In genomic region chr12:110235908-110236307, GRCm38 (mm10) we compare ENCODE assay signal across 25 mouse cellular contexts. TPM values are rescaled to one million over a fixed set of nuclear protein-coding genes. Genes with fewer than 3 reads are reported as not detected.
DNase-seq lines count a peak whose midpoint lies in the region; ATAC-seq and TF ChIP-seq lines count a peak whose summit lies in the region.
"Had no signal": no experiment of that assay in that cellular context is flagged by ENCODE, and none has a peak within 500 bp of the region (broad histone marks: within the 10 kb centered on the region; RNA-seq: fewer than 3 reads in every experiment).

No protein-coding gene starts in this region.

- peak; percentile 75 for DNase-seq in kidney, adult 2 months
- no peak for DNase-seq in kidney, adult 18-20 months
- DNase-seq in kidney, adult 9 months: peak; percentile 64
- no peak for DNase-seq in kidney, postnatal 0 days (ENCODE audit: low spot score)
- DNase-seq in kidney, postnatal 25 days: peak; percentile 48 to 71
- no peak for DNase-seq in neural tube, embryonic 10.5 days (ENCODE audit: extremely low spot score, low spot score)
- no peak for DNase-seq in cerebellum, postnatal 14 days
- DNase-seq: adrenal gland, adult 2 months; adrenal gland, postnatal 14 days; B cell, adult 2 months; cerebellum, adult 11 months; cerebellum, adult 2 months; cerebellum, adult 9-11 months; gastrocnemius, postnatal 14 days; heart, adult 11 months had no signal

- no peak overlapping the region for H3K4me2 ChIP-seq in kidney, postnatal 0 days (ENCODE audit: low read length)
- no peak overlapping the region for H3K4me2 ChIP-seq in hindbrain, embryonic 13.5 days
- H3K4me2 ChIP-seq: forebrain, embryonic 13.5 days; heart, embryonic 11.5 days; hindbrain, embryonic 12.5 days had no signal

- no peak for TF ChIP-seq POLR2A in kidney, adult 2 months (IDR thresholded peaks at IDR 0.05; ENCODE audit: low read depth, low read length)

- ATAC-seq in kidney, postnatal 0 days (replicated peaks; ENCODE audit: low FRiP score, low read depth): peak; percentile 77
- no peak for ATAC-seq in hindbrain, embryonic 13.5 days (ENCODE audit: low FRiP score)
- ATAC-seq: forebrain, embryonic 13.5 days; forebrain, embryonic 16.5 days; hindbrain, embryonic 16.5 days had no signal

- 60% methylated on average over 4 of the region's 4 CpGs for WGBS in kidney, adult 2 months
- 82% methylated on average over 4 of the region's 4 CpGs for WGBS in kidney, postnatal 0 days
- 96% methylated on average over 4 of the region's 4 CpGs for WGBS in hindbrain, embryonic 13.5 days

- H3K36me3 ChIP-seq in kidney, adult 2 months (ENCODE audit: control insufficient read depth, insufficient read depth, low read length): no peaks in the 10 kb centered on the region
- H3K36me3 ChIP-seq in kidney, postnatal 0 days (ENCODE audit: insufficient read depth, low read length): no peaks in the 10 kb centered on the region
- no peaks in the 10 kb centered on the region for H3K36me3 ChIP-seq in hindbrain, embryonic 13.5 days
- H3K36me3 ChIP-seq: forebrain, embryonic 10.5 days; G1E; hindbrain, embryonic 12.5 days had no signal

- peaks cover 21% of the 10 kb centered on the region for H3K4me1 ChIP-seq in kidney, adult 2 months (ENCODE audit: control insufficient read depth, insufficient read depth, low read length)
- no peaks in the 10 kb centered on the region for H3K4me1 ChIP-seq in kidney, postnatal 0 days (replicated peaks; ENCODE audit: insufficient read depth, low read length)
- H3K4me1 ChIP-seq in hindbrain, embryonic 13.5 days (replicated peaks): peaks cover 5% of the 10 kb centered on the region; the same call in 1 of the 2 replicates
- H3K4me1 ChIP-seq: forebrain, embryonic 13.5 days had no signal

- no peaks in the 10 kb centered on the region for H3K9me3 ChIP-seq in kidney, postnatal 0 days (replicated peaks; ENCODE audit: low read length)
- no peaks in the 10 kb centered on the region for H3K9me3 ChIP-seq in hindbrain, embryonic 13.5 days
- H3K9me3 ChIP-seq: forebrain, embryonic 10.5 days; forebrain, embryonic 13.5 days; hindbrain, embryonic 12.5 days had no signal

- no peak for TF ChIP-seq CTCF in kidney, adult 2 months (conservative IDR thresholded peaks at IDR 0.05; ENCODE audit: insufficient read depth, insufficient read length, low read depth, low read length)
- TF ChIP-seq CTCF in kidney, postnatal 0 days (IDR thresholded peaks at IDR 0.05; ENCODE audit: low read depth): no peak

- H3K9ac ChIP-seq in kidney, postnatal 0 days (ENCODE audit: low read depth, low read length): no peak overlapping the region
- H3K9ac ChIP-seq in hindbrain, embryonic 13.5 days: no peak overlapping the region
- H3K9ac ChIP-seq: forebrain, embryonic 13.5 days; hindbrain, embryonic 12.5 days had no signal

- H3K27ac ChIP-seq in kidney, adult 2 months (ENCODE audit: insufficient read depth, low read depth, low read length): no peak overlapping the region
- H3K27ac ChIP-seq in kidney, postnatal 0 days: no peak overlapping the region
- H3K27ac ChIP-seq in hindbrain, embryonic 13.5 days: no peak overlapping the region
- H3K27ac ChIP-seq: forebrain, embryonic 10.5 days; forebrain, embryonic 13.5 days; hindbrain, embryonic 12.5 days had no signal

- H3K4me3 ChIP-seq in kidney, adult 2 months (ENCODE audit: insufficient read depth, low read depth, low read length): no peak overlapping the region
- H3K4me3 ChIP-seq in kidney, postnatal 0 days (replicated peaks; ENCODE audit: low read depth, low read length): no peak overlapping the region
- no peak overlapping the region for H3K4me3 ChIP-seq in hindbrain, embryonic 13.5 days
- H3K4me3 ChIP-seq: forebrain, embryonic 10.5 days; forebrain, embryonic 13.5 days; hindbrain, embryonic 12.5 days had no signal

- H3K27me3 ChIP-seq in kidney, adult 2 months (replicated peaks; ENCODE audit: control insufficient read depth, insufficient read depth, low read length): no peaks in the 10 kb centered on the region
- H3K27me3 ChIP-seq in kidney, postnatal 0 days (ENCODE audit: insufficient read depth, low read length): no peaks in the 10 kb centered on the region
- H3K27me3 ChIP-seq in hindbrain, embryonic 13.5 days: peaks cover 18% of the 10 kb centered on the region

RNA-seq across cellular contexts. Expression of gene Dio3, which starts 43.0 kb away (rescaled TPM):
- polyA plus RNA-seq in kidney, adult 2 months (2012; rRNA removed): 0.43 and 0.50 TPM in 2 replicates
- polyA plus RNA-seq in kidney, postnatal 0 days (2015; fragmentation: Nextera tagmentation; extraction: Ambion mirVana): 0.20 and 0.22 TPM in 2 replicates
- 2.1 and 2.6 TPM in 2 replicates for polyA plus RNA-seq in hindbrain, embryonic 13.5 days (2015; fragmentation: Nextera tagmentation; extraction: Ambion mirVana)
- polyA plus RNA-seq: G1E; heart, embryonic 11.5 days; heart, embryonic 14.5 days; heart, postnatal 0 days had no signal

Comparison
In these comparisons a context has a peak if more than half of its experiments do, and no peak if none do; other contexts are left out.
1. DNase-seq: peak in kidney, adult 2 months (single experiment), kidney, adult 9 months (single experiment) and kidney, postnatal 25 days (2 of 2); none in kidney, adult 18-20 months (single experiment), kidney, postnatal 0 days (single experiment), neural tube, embryonic 10.5 days (single experiment) and cerebellum, postnatal 14 days (0 of 2).